Comparison of ENCODE assay signal across 9 mouse cellular contexts in the genomic region with DNA sequence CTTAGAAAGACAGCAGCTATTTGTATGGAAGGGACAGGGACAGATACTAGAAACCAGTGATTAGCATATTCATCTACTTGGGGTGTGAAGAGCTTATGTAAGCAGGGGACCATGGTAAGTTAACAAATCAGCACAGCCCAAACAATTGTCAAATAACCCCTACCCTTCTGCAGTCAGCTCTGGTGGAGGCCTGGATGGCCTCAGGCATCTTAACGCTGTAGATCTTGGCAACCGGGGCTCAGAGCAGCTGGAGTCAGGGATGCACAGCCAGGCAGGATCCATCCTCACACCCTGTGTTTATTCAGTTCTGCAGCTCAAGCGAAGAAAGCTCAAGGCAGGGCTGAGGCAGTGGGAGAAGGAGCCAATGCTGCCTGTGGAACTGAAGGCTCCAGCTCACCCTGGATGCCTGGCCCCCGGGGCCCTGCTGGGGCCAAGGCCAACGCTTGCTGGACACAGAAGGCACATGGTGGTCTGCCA.
A peak's percentile ranks its signal among the peaks of the same experiment; 100 is the strongest.
DNase-seq lines count a peak whose midpoint lies in the region; ATAC-seq and TF ChIP-seq lines count a peak whose summit lies in the region.
"Had no signal": no experiment of that assay in that cellular context is flagged by ENCODE, and none has a peak within 500 bp of the region (broad histone marks: within the 10 kb centered on the region; RNA-seq: fewer than 3 reads in every experiment).

No protein-coding gene starts in this region.

- no peak for DNase-seq in cerebellum, adult 9-10 months
- peak; percentile 39 to 51 for DNase-seq in right cerebral cortex, postnatal 10 days (ENCODE audit: low spot score in 2 of 2)
- DNase-seq in right cerebral cortex, postnatal 36 days (ENCODE audit: low spot score in 2 of 2): no peak
- peak; percentile 61 for DNase-seq in hindbrain, postnatal 0 days (ENCODE audit: low spot score)
- peak; percentile 59 for DNase-seq in testis, postnatal 14 days (ENCODE audit: low spot score)
- no peak for DNase-seq in T-cell, adult 2 months (ENCODE audit: low spot score)
- DNase-seq: layer of hippocampus, adult 9-11 months had no signal

- ATAC-seq in cerebellum, adult (ENCODE audit: insufficient number of reproducible peaks, low FRiP score, low TSS enrichment): peak; percentile 59
- ATAC-seq in hindbrain, postnatal 0 days: peak; percentile 78
- ATAC-seq in erythroblast, adult 5-6 weeks (replicated peaks; ENCODE audit: low FRiP score, poor library complexity, severe bottlenecking): no peak

- no peak overlapping the region for H3K4me3 ChIP-seq in hindbrain, postnatal 0 days (ENCODE audit: low read length)

- no peak overlapping the region for H3K27ac ChIP-seq in hindbrain, postnatal 0 days

- 26% methylated on average over 5 of the region's 5 CpGs for WGBS in hindbrain, postnatal 0 days

- no peak for TF ChIP-seq CTCF in hindbrain, postnatal 0 days (IDR thresholded peaks at IDR 0.05; ENCODE audit: low read depth)

- H3K9me3 ChIP-seq in hindbrain, postnatal 0 days (ENCODE audit: low read length): no peaks in the 10 kb centered on the region

- H3K9ac ChIP-seq in hindbrain, postnatal 0 days (replicated peaks; ENCODE audit: low read length): no peak overlapping the region

- H3K27me3 ChIP-seq in hindbrain, postnatal 0 days (ENCODE audit: insufficient read depth, low read length): no peaks in the 10 kb centered on the region

- H3K36me3 ChIP-seq in hindbrain, postnatal 0 days (ENCODE audit: insufficient read depth, low read length): no peaks in the 10 kb centered on the region

- H3K4me2 ChIP-seq in hindbrain, postnatal 0 days (ENCODE audit: low read depth, low read length): no peak overlapping the region

- H3K4me1 ChIP-seq in hindbrain, postnatal 0 days (ENCODE audit: insufficient read depth, low read length): no peaks in the 10 kb centered on the region

Comparison
In these comparisons a context has a peak if more than half of its experiments do, and no peak if none do; other contexts are left out.
1. DNase-seq: peak in right cerebral cortex, postnatal 10 days (2 of 2), hindbrain, postnatal 0 days (single experiment) and testis, postnatal 14 days (single experiment); none in cerebellum, adult 9-10 months (single experiment), right cerebral cortex, postnatal 36 days (0 of 2) and T-cell, adult 2 months (single experiment).